Mouse (Mus musculus): Measurements from ENCODE around the gene Kpna4.

- no peak for TF ChIP-seq CTCF (IDR thresholded peaks at IDR 0.05; ENCODE audit: low read depth)
- no peak for TF ChIP-seq EP300 (optimal IDR thresholded peaks at IDR 0.05)
Observed at GRCm38 (mm10) chr3:69055871-69056270, 71.0 kb downstream of the Kpna4 start.
